15 mouse cellular contexts compared by ENCODE assay signal in the genomic region with DNA sequence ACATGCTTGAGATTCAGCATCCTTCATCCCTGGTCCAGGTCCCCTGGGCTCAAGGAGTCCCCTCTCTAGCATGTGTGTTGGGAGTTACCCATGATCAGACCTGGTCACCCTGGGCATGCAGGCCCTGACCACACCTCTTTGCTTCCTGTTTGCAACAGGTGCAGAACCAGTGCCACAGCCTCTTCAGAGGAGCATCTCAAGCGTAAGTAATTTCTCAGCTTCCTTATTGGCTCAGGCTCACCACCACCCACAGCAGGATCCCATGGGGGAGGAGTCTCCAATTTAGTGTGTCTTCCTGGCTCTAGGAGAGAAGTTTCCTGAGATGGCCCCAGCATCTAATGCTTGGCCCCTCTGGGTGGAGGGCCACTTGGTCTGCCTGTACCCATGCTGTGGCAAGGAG. TPM values are rescaled to one million over a fixed set of nuclear protein-coding genes. Genes with fewer than 3 reads are reported as not detected.
DNase-seq lines count a peak whose midpoint lies in the region; ATAC-seq and TF ChIP-seq lines count a peak whose summit lies in the region.
"Had no signal": no experiment of that assay in that cellular context is flagged by ENCODE, and none has a peak within 500 bp of the region (broad histone marks: within the 10 kb centered on the region; RNA-seq: fewer than 3 reads in every experiment).

No protein-coding gene starts in this region.

- peaks cover 73% of the 10 kb centered on the region for H3K36me3 ChIP-seq in macrophage (ENCODE audit: inconsistent target)
- peaks cover 33% of the 10 kb centered on the region for H3K36me3 ChIP-seq in liver, embryonic 12.5 days

- 0 out of 2 replicates have a peak overlapping the region, but pooled peaks have one; percentile 34 for H3K27ac ChIP-seq in bone marrow macrophage, adult 2 months (ENCODE audit: insufficient read depth, low read depth, low read length)
- H3K27ac ChIP-seq in macrophage = 0 out of 2 replicates have a peak overlapping the region, but pooled peaks have one; percentile 22
- no peak overlapping the region for H3K27ac ChIP-seq in liver, embryonic 12.5 days
- H3K27ac ChIP-seq: limb, embryonic 15.5 days had no signal

- H3K4me2 ChIP-seq in liver, embryonic 12.5 days = no peak overlapping the region
- H3K4me2 ChIP-seq: limb, embryonic 15.5 days had no signal

- TF ChIP-seq POLR2A in bone marrow macrophage, adult 2 months (IDR thresholded peaks at IDR 0.05; ENCODE audit: borderline replicate concordance, low read depth, low read length) = no peak

- peaks cover 100% of the 10 kb centered on the region for H3K79me2 ChIP-seq in macrophage (ENCODE audit: inconsistent target)

- WGBS in macrophage (ENCODE audit: missing documents) = 89% methylated on average over 1 of the region's 1 CpGs
- WGBS in liver, embryonic 12.5 days (ENCODE audit: insufficient replicate concordance) = 79% methylated on average over 1 of the region's 1 CpGs

- H3K4me1 ChIP-seq in bone marrow macrophage, adult 2 months (ENCODE audit: control insufficient read depth, insufficient read depth, low read length) = peaks cover 52% of the 10 kb centered on the region
- H3K4me1 ChIP-seq in liver, embryonic 12.5 days = peaks cover 52% of the 10 kb centered on the region

- ATAC-seq in frontal cortex, adult (ENCODE audit: low TSS enrichment) = 0 out of 2 replicates have a peak, but pooled peaks have one; percentile 35
- no peak for ATAC-seq in liver, embryonic 12.5 days
- ATAC-seq: forebrain, postnatal 0 days had no signal

- no peak for DNase-seq in frontal cortex, postnatal 10 days (ENCODE audit: low spot score in 2 of 2)
- peak; percentile 31 to 32 for DNase-seq in B cell, adult 2 months
- DNase-seq in thymus, postnatal 10 days (ENCODE audit: low spot score in 2 of 2) = no peak
- DNase-seq in thymus, postnatal 0 days (ENCODE audit: low spot score) = no peak
- DNase-seq: adrenal gland, postnatal 36 days; cerebellum, adult 9-10 months; forebrain, postnatal 0 days; heart, postnatal 10 days; kidney, adult 18-20 months; thymus, postnatal 4 days had no signal

- H3K9me3 ChIP-seq in liver, embryonic 12.5 days (replicated peaks) = no peaks in the 10 kb centered on the region
- H3K9me3 ChIP-seq: limb, embryonic 15.5 days had no signal

- TF ChIP-seq CTCF in bone marrow macrophage, adult 2 months (IDR thresholded peaks at IDR 0.05; ENCODE audit: low read depth, low read length) = no peak

- H3K9ac ChIP-seq in liver, embryonic 12.5 days = no peak overlapping the region
- H3K9ac ChIP-seq: forebrain, postnatal 0 days; limb, embryonic 15.5 days had no signal

- H3K4me3 ChIP-seq in bone marrow macrophage, adult 2 months (ENCODE audit: insufficient read depth, low read length) = no peak overlapping the region
- no peak overlapping the region for H3K4me3 ChIP-seq in macrophage (ENCODE audit: inconsistent target)
- no peak overlapping the region for H3K4me3 ChIP-seq in liver, embryonic 12.5 days
- H3K4me3 ChIP-seq: limb, embryonic 15.5 days had no signal

- no peaks in the 10 kb centered on the region for H3K27me3 ChIP-seq in liver, embryonic 12.5 days (replicated peaks)
- H3K27me3 ChIP-seq: limb, embryonic 15.5 days had no signal

RNA-seq across cellular contexts. Expression of a gene that starts 15.0 kb away (rescaled TPM):
- 510 and 575 TPM in 2 replicates for polyA plus RNA-seq in bone marrow macrophage, adult 2 months (2012; ENCODE audit: insufficient read depth, insufficient read length, missing spikeins)
- 1,000 to 10,000 TPM in 22 of 26 experiments, 100 to 1,000 TPM in 4; 867 to 1,969 (median 1,342) TPM for total RNA-seq in macrophage (2018; cell fraction: chromatin; rRNA removed)
- total RNA-seq in macrophage (2018; cell fraction: cytosol; rRNA removed) = 100 to 1,000 TPM; 407 to 728 (median 545) TPM
- total RNA-seq in macrophage (2018; cell fraction: nucleus; rRNA removed) = 1,000 to 10,000 TPM in 22 of 26 experiments, 100 to 1,000 TPM in 4; 893 to 1,549 (median 1,266) TPM
- 290 to 451 TPM (median 423 TPM) in 3 replicates for polyA plus RNA-seq in macrophage (2018)
- polyA plus RNA-seq in thymus, postnatal 0 days (2015; fragmentation: Nextera tagmentation; extraction: Ambion mirVana) = 43.0 and 63.3 TPM in 2 replicates
- 22.1 and 24.9 TPM in 2 replicates for polyA plus RNA-seq in liver, embryonic 12.5 days (2016; fragmentation: Nextera tagmentation; extraction: Ambion mirVana)

Comparison
In these comparisons a context has a peak if more than half of its experiments do, and no peak if none do; other contexts are left out.
1. DNase-seq: peak in B cell, adult 2 months (2 of 2); none in frontal cortex, postnatal 10 days (0 of 2), thymus, postnatal 10 days (0 of 2) and thymus, postnatal 0 days (single experiment).